Mouse (Mus musculus) cerebellum, adult 2 months (tissue): Measurements from ENCODE around the gene Tcf20.

Experiments used
- CTCF ChIP-seq: fragments of 200-500 bp; IDR thresholded peaks from 2 replicates; pipeline ENCODE4 v1.5.1; 2011; ENCODE audit warnings: low read depth, mild to moderate bottlenecking, control low read depth, low read length, moderate library complexity, borderline replicate concordance; ENCODE audit not compliant: insufficient read depth
- POLR2A ChIP-seq: fragments of 200-500 bp; IDR thresholded peaks from 2 replicates; pipeline ENCODE4 v1.6.1; 2011; ENCODE audit warnings: low read length, control low read depth, borderline replicate concordance; ENCODE audit not compliant: insufficient read depth

DNA sequence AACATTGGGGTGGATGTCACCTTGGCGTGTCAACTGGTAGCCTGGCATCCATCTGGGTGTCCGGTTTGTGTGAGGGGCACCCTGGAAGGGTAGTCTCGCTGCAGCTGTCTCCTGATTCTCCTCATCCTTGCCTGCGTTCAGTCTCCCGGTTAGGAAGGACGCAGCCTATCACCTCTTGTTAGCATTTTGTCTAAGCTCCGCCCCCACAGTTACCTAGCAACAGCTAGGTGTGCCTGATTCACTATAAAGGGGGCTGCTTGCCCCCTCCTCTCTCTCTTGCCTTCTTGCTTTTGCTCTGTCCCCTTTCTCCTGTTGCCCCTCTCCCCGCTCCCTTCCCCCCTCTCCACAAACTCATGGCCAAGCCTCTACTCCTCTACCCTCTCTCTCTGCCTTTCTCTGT lies 35.3 kb upstream of the Tcf20 start:
- TF ChIP-seq CTCF = no peak
- TF ChIP-seq POLR2A = no peak
